Mouse (Mus musculus) hindbrain, embryonic 14.5 days (tissue): ENCODE measurements around the gene Hist1h2bg. TPM values are rescaled to one million over a fixed set of nuclear protein-coding genes. Genes with fewer than 3 reads are reported as not detected.
"Not testable (repeated sequence)": the region's sequence is repeated elsewhere in the genome, so short reads cannot be mapped to it uniquely, and the experiment has no call there.

ENCODE experiments used
- ATAC-seq: fragments of 200-750 bp; cut with Nextera tagmentation; 2 replicates; pipeline ENCODE4 v1.8.0; 2017; ENCODE audit warnings: moderate number of reproducible peaks, mild to moderate bottlenecking, moderate TSS enrichment, moderate library complexity; ENCODE audit not compliant: low FRiP score
- DNase-seq: peaks from one replicate; pipeline ENCODE4 v3.0.0-alpha.2; 2015; ENCODE audit warnings: low spot score
- H3K27ac ChIP-seq: fragments of 300-500 bp; sonication (generic); 2 replicates; pipeline ENCODE4 v1.5.1; 2014; ENCODE audit warnings: mild to moderate bottlenecking, moderate library complexity
- H3K27me3 ChIP-seq: fragments of 300-500 bp; sonication (generic); 2 replicates; pipeline ENCODE4 v1.6.1; 2014; ENCODE audit warnings: mild to moderate bottlenecking, low read length, mixed read lengths; ENCODE audit not compliant: control insufficient read depth, insufficient read depth
- H3K36me3 ChIP-seq: fragments of 300-500 bp; sonication (generic); replicated peaks from 2 replicates; pipeline ENCODE4 v1.6.1; 2014; ENCODE audit not compliant: control insufficient read depth, insufficient read depth
- H3K4me1 ChIP-seq: fragments of 300-500 bp; sonication (generic); replicated peaks from 2 replicates; pipeline ENCODE4 v1.6.1; 2014; ENCODE audit warnings: antibody characterized with exemption, low read length, mixed read lengths; ENCODE audit not compliant: control insufficient read depth, insufficient read depth
- H3K4me2 ChIP-seq: fragments of 300-500 bp; sonication (generic); replicated peaks from 2 replicates; pipeline ENCODE4 v1.6.1; 2014; ENCODE audit warnings: mild to moderate bottlenecking, moderate library complexity
- H3K4me3 ChIP-seq: fragments of 300-500 bp; sonication (generic); replicated peaks from 2 replicates; pipeline ENCODE4 v1.5.1; 2014; ENCODE audit warnings: mild to moderate bottlenecking, low read length
- H3K9ac ChIP-seq: fragments of 300-500 bp; sonication (generic); 2 replicates; pipeline ENCODE4 v1.6.1; 2014
- H3K9me3 ChIP-seq: fragments of 300-500 bp; sonication (generic); 2 replicates; pipeline ENCODE4 v1.6.1; 2016; ENCODE audit warnings: low read length; ENCODE audit not compliant: control insufficient read depth
- WGBS: fragments of 180-500 bp; shearing (Covaris S2); extraction: QIAGEN DNeasy Blood & Tissue Kit; methylation state at CpG from one replicate; pipeline ENCODE4 v1.1.7; 2014; 5-methylcytosine and 5-hydroxymethylcytosine counted together
- polyA plus RNA-seq: library from polyadenylated mRNA; unstranded; fragments of >200 nt; fragmentation: Nextera tagmentation; extraction: Ambion mirVana; gene quantifications from 2 replicates; pipeline ENCODE4 v1.2.1, GENCODE M21; 2014

The Hist1h2bg gene
- polyA plus RNA-seq, 1 experiment from 2014 or later, result 2.3 TPM

DNA sequence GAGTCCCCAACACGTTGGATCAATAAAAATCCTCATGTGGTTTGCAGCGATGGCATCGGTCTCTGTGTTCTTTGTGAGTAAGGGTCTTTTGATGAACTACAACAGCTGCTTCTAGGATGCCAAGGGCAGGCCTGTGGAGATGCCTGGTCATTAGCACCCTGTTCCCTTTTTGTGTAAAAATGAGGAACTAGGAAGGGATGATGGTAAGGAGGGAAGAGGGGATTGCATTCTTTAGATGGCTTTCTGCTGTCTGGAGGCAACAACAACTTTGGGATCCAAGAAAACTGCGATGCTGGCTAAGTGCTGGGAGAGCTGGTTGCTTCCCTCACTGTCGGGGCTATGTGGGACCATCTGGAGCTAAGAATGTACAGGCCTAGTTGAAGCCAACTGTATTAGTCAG is 32.9 kb upstream of the Hist1h2bg start:
- H3K27ac ChIP-seq, result no peak overlapping the region
- no peaks in the 10 kb centered on the region for H3K9me3 ChIP-seq
- H3K9ac ChIP-seq, result no peak overlapping the region
- ATAC-seq (no peak), DNase-seq (no peak)
- H3K4me1 ChIP-seq, result peaks cover 11% of the 10 kb centered on the region
- no peaks in the 10 kb centered on the region for H3K36me3 ChIP-seq
- H3K4me2 ChIP-seq, result no peak overlapping the region
- H3K27me3 ChIP-seq, result no peaks in the 10 kb centered on the region
- 77% methylated on average over 5 of the region's 5 CpGs for WGBS
- no peak overlapping the region for H3K4me3 ChIP-seq

DNA sequence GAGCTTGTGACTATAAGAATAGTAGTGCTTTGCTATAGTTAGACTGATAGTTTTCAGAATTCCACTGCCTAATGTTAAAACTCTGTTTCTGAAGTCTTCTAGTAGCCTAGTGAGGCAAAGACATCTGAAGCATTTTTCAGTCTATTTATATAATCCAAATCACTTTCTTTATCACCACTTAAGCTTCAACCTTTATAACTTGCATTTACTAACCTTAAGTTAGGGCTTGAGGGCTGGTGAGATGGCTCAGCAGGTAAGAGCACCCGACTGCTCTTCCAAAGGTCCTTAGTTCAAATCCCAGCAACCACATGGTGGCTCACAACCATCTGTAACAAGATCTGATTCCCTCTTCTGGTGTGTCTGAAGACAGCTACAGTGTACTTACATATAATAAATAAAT is 31.4 kb upstream of the Hist1h2bg start:
- not testable (repeated sequence) for DNase-seq, H3K27ac ChIP-seq, H3K4me2 ChIP-seq, ATAC-seq, H3K9me3 ChIP-seq, H3K27me3 ChIP-seq, H3K9ac ChIP-seq, H3K4me1 ChIP-seq, H3K4me3 ChIP-seq, H3K36me3 ChIP-seq
- 78% methylated on average over 1 of the region's 1 CpGs for WGBS

DNA sequence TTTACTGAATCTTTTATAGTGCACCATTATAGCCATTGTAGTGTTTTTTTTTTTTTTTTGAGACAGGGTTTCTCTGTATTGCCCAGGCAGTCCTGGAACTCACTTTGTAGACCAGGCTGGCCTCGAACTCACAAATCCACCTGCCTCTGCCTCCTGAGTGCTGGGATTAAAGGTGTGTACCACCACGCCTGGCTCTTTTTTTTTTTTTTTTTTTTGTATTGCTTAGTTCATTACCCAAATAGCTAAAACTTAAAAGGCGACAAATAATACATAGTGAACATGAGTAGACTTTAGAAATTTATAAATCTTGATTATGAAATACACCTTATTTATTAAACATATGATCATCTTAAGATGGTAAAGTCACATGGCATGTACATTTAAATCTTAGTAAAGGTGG is 29.7 kb upstream of the Hist1h2bg start:
- no peaks in the 10 kb centered on the region for H3K9me3 ChIP-seq
- no peak overlapping the region for H3K9ac ChIP-seq
- H3K4me2 ChIP-seq, result no peak overlapping the region
- 87% methylated on average over 3 of the region's 3 CpGs for WGBS
- H3K27me3 ChIP-seq, result no peaks in the 10 kb centered on the region
- ATAC-seq, result no peak
- no peak overlapping the region for H3K27ac ChIP-seq
- 0 out of 2 replicates have a peak, but pooled peaks cover 6% of the 10 kb centered on the region for H3K4me1 ChIP-seq
- no peak overlapping the region for H3K4me3 ChIP-seq
- H3K36me3 ChIP-seq, result no peaks in the 10 kb centered on the region
- DNase-seq, result no peak

DNA sequence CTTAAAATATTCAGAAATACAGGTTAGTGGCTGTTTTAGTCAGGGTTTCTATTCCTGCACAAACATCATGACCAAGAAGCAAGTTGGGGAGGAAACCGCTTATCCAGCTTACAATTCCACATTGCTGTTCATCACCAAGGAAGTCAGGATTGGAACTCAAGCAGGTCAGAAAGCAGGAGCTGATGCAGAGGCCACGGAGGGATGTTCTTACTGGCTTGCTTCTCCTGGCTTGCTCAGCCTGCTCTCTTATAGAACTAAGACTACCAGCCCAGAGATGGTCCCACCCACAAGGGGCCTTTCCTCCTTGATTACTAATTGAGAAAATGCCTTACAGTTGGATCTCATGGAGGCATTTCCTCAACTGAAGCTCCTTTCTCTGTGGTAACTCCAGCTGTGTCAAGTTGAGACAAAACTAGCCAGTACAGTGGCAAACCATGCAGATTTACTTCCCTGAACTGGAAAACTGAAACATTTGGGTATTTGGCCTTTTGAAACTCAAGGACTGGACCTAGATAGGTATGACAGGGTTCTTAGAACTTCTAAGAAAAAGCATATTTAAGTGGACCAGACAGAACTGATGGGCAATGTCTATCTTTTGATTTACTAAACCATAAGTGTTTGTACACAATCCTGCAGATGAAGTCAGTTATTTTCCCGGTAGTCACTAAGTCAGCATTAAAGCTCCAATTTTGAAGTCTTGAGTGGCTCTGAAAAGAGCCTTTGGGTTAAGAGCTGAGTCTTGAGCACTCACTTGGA is 28.8 kb upstream of the Hist1h2bg start:
- H3K4me2 ChIP-seq, result peak overlapping the region; percentile 82
- peak overlapping the region; percentile 56 for H3K9ac ChIP-seq
- H3K4me3 ChIP-seq, result peak overlapping the region; percentile 44
- H3K9me3 ChIP-seq, H3K4me1 ChIP-seq, H3K27me3 ChIP-seq, ATAC-seq, H3K27ac ChIP-seq, DNase-seq, H3K36me3 ChIP-seq: not testable (repeated sequence)
- 6% methylated on average over 3 of the region's 3 CpGs for WGBS

DNA sequence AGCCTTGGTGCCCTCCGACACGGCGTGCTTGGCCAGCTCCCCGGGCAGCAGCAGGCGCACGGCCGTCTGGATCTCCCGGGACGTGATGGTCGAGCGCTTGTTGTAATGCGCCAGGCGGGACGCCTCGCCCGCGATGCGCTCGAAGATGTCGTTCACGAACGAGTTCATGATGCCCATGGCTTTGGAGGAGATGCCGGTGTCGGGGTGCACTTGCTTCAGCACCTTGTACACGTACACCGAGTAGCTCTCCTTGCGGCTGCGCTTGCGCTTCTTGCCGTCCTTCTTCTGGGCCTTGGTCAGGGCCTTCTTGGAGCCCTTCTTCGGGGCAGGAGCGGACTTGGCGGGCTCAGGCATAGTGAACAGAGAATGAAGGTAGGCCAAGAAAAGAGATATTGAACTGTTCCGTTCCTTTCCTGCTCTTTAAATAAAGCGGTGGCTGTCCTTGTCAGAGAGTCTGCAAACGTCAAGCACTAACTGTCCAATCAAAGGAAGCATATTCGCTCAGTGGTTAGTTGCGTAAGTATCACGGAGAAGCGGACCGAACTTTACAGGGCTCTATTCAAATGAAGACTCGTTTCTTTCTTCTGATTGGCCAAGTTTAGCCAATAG is 28.1 kb upstream of the Hist1h2bg start, which contains the start of gene Hist1h2bh:
Hist1h2bh (minus strand) TSS at position 394 of the 609 bp plus-strand sequence.
- not testable (repeated sequence) for H3K9me3 ChIP-seq, H3K27me3 ChIP-seq, H3K4me1 ChIP-seq, H3K36me3 ChIP-seq
- H3K27ac ChIP-seq, result peak within 1 kb of the TSS; percentile 86; the same call in 1 of the 2 replicates
- H3K4me2 ChIP-seq, result peak within 1 kb of the TSS; percentile 82
- DNase-seq (peak; percentile 79), ATAC-seq (peak; percentile 91)
- H3K4me3 ChIP-seq, result peak within 1 kb of the TSS; percentile 44
- peak within 1 kb of the TSS; percentile 56 for H3K9ac ChIP-seq
- WGBS, result under 1% methylated on average over 24 of the region's 42 CpGs

DNA sequence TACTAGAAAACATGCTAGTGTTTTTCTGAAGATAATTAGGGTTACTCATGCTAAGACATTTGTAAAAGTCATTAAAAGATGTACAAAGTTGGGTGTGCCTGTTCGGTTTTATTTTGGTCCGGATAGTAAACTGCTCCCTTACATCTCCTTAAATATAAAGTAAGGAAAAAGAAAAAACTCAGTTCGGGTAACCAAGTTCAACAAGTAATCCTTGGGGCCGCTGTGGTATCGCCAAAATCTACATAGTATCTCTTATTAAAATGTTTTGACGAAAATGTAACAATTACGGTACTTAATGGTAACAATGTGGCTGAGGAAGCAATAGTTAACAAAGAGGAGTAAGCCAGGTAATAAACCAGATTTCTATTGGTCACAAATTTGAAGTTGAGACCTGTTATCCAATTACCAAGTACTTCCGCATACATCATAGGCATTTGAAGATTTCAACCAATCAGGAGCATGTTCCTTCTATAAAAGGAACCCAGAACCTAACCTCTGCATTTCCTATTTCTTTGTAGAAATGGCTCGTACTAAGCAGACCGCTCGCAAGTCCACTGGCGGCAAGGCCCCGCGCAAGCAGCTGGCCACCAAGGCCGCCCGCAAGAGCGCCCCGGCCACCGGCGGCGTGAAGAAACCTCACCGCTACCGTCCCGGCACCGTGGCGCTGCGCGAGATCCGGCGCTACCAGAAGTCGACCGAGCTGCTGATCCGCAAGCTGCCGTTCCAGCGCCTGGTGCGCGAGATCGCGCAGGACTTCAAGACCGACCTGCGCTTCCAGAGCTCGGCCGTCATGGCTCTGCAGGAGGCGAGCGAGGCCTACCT is 27.0 kb upstream of the Hist1h2bg start, which contains the start of gene Hist1h3f:
Hist1h3f (plus strand) TSS at position 88 of the 822 bp plus-strand sequence.
- H3K9ac ChIP-seq, result peak within 1 kb of the TSS; percentile 63
- under 1% methylated on average over 22 of the region's 45 CpGs for WGBS
- peak; percentile 95 for ATAC-seq

DNA sequence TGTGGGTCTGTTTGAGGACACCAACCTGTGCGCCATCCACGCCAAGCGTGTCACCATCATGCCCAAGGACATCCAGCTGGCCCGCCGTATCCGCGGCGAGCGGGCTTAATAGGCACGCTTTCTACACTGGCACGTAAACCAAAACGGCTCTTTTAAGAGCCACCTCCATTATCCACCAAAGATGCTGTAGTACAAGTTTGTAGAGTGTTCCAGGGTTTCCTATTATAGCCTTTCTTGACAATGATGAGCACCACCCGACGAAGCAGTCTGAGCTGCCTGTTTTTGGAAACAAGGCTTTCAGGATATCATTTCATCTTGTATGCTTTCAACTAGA is 26.4 kb upstream of the Hist1h2bg start:
- H3K9me3 ChIP-seq, H3K36me3 ChIP-seq, H3K4me1 ChIP-seq, DNase-seq, H3K27me3 ChIP-seq, ATAC-seq: not testable (repeated sequence)
- Histone ChIP-seq H3K9ac (peak overlapping the region; percentile 63), H3K4me3 (peak overlapping the region; percentile 44), H3K4me2 (peak overlapping the region; percentile 82), H3K27ac (peak overlapping the region; percentile 86)
- WGBS, result under 1% methylated on average over 14 of the region's 14 CpGs

More for the DNA sequence above, 27.0 kb upstream of the Hist1h2bg start, which contains the start of gene Hist1h3f:
- Histone ChIP-seq H3K4me1 (0 out of 2 replicates have a peak, but pooled peaks cover 6% of the 10 kb centered on the region), H3K4me2 (peak within 1 kb of the TSS; percentile 82), H3K27ac (peak within 1 kb of the TSS; percentile 86), H3K9me3 (no peaks in the 10 kb centered on the region), H3K27me3 (no peaks in the 10 kb centered on the region), H3K36me3 (no peaks in the 10 kb centered on the region), H3K4me3 (peak within 1 kb of the TSS; percentile 44)
- DNase-seq, result peak; percentile 98

DNA sequence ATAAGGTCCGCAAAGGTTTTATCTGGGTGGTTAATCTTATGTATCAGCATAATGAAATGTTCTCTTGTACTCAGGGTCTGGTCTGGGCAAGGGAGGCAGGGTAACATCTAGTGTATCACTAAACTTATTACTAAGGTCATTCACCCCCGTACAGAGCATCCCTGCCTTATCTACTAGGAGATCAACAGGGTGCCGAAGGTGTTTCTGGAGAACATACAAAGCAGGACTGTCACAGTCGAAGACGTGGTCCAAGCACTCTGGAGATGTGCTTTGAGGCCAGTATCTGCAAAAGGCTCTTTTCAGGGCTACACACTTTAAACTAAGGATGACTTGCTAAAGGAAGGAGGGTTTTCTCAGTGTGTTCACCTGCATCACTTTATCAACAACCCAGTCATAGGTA is 24.5 kb upstream of the Hist1h2bg start:
- no peak overlapping the region for H3K4me2 ChIP-seq
- 83% methylated on average over 5 of the region's 5 CpGs for WGBS

DNA sequence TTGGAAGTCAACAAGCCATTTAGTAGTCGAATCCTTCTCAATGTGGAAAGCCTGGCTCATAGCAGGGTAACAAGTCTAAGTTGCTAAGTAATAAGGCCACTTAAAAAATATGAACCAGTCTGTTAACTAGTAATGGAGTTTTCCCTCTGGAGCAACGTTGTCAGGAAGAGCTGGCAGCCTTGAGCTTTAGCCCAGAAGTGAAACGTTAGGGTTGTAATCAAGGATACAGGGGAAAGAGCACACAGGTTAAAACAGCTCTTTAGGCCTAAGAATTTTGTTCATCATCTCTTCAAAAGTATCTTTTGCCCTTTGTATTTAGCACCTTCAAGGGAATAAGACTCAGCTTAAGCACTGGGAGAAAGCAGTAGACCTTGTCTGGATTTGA is 20.4 kb upstream of the Hist1h2bg start:
- 6% methylated on average over 3 of the region's 3 CpGs for WGBS
- Histone ChIP-seq H3K27me3 (no peaks in the 10 kb centered on the region), H3K27ac (peak overlapping the region; percentile 89), H3K4me3 (peak overlapping the region; percentile 40), H3K4me2 (peak overlapping the region; percentile 65), H3K36me3 (no peaks in the 10 kb centered on the region), H3K9me3 (no peaks in the 10 kb centered on the region), H3K4me1 (peaks cover 22% of the 10 kb centered on the region), H3K9ac (peak overlapping the region; percentile 62)
- DNase-seq, result no peak
- no peak for ATAC-seq

More for the DNA sequence above, 24.5 kb upstream of the Hist1h2bg start:
- Histone ChIP-seq H3K4me3 (no peak overlapping the region), H3K27ac (no peak overlapping the region), H3K27me3 (no peaks in the 10 kb centered on the region), H3K36me3 (no peaks in the 10 kb centered on the region), H3K9ac (no peak overlapping the region), H3K9me3 (no peaks in the 10 kb centered on the region), H3K4me1 (peaks cover 13% of the 10 kb centered on the region)
- DNase-seq (no peak), ATAC-seq (no peak)
